Mouse (Mus musculus) heart, embryonic 12.5 days (tissue): Measurements from ENCODE around the gene Ncf4. TPM values are rescaled to one million over a fixed set of nuclear protein-coding genes. Genes with fewer than 3 reads are reported as not detected.
A peak's percentile ranks its signal among the peaks of the same experiment; 100 is the strongest.

Experiments used
- ATAC-seq: fragments of 200-750 bp; cut with Nextera tagmentation; 2 replicates; pipeline ENCODE4 v1.8.0; 2017; ENCODE audit warnings: moderate TSS enrichment, moderate library complexity; ENCODE audit not compliant: insufficient number of reproducible peaks, low FRiP score
- H3K27ac ChIP-seq: fragments of 300-500 bp; sonication (generic); 2 replicates; pipeline ENCODE4 v1.5.1; 2016; ENCODE audit warnings: mild to moderate bottlenecking, moderate library complexity; ENCODE audit not compliant: poor library complexity, severe bottlenecking
- H3K27me3 ChIP-seq: fragments of 300-500 bp; sonication (generic); replicated peaks from 2 replicates; pipeline ENCODE4 v1.6.1; 2016; ENCODE audit warnings: mild to moderate bottlenecking, moderate library complexity
- H3K36me3 ChIP-seq: fragments of 300-500 bp; sonication (generic); 2 replicates; pipeline ENCODE4 v1.6.1; 2016; ENCODE audit warnings: mild to moderate bottlenecking, moderate library complexity
- H3K4me1 ChIP-seq: fragments of 300-500 bp; sonication (generic); replicated peaks from 2 replicates; pipeline ENCODE4 v1.6.1; 2016; ENCODE audit warnings: mild to moderate bottlenecking
- H3K4me2 ChIP-seq: fragments of 300-500 bp; sonication (generic); 2 replicates; pipeline ENCODE4 v1.6.1; 2016; ENCODE audit warnings: mild to moderate bottlenecking, moderate library complexity
- H3K4me3 ChIP-seq: fragments of 300-500 bp; sonication (generic); 2 replicates; pipeline ENCODE4 v1.5.1; 2016; ENCODE audit warnings: mild to moderate bottlenecking
- H3K9ac ChIP-seq: fragments of 300-500 bp; sonication (generic); 2 replicates; pipeline ENCODE4 v1.6.1; 2016; ENCODE audit warnings: mild to moderate bottlenecking, moderate library complexity
- H3K9me3 ChIP-seq: fragments of 300-500 bp; sonication (generic); replicated peaks from 2 replicates; pipeline ENCODE4 v1.6.1; 2016; ENCODE audit warnings: mild to moderate bottlenecking, moderate library complexity
- WGBS: fragments of 180-500 bp; shearing (Covaris S2); methylation state at CpG from one replicate; pipeline ENCODE4 v1.1.7; 2016; 5-methylcytosine and 5-hydroxymethylcytosine counted together
- polyA plus RNA-seq: library from polyadenylated mRNA; unstranded; fragments of >200 nt; fragmentation: Nextera tagmentation; extraction: Ambion mirVana; gene quantifications from 2 replicates; pipeline ENCODE4 v1.2.1, GENCODE M21; 2016

Ncf4 gene
- polyA plus RNA-seq, 1 experiment from 2014 or later: 13.7 TPM

- 57% methylated on average over 13 of the region's 13 CpGs for WGBS
- Histone ChIP-seq H3K27ac (no peak overlapping the region), H3K27me3 (no peaks in the 10 kb centered on the region; the same call in 1 of the 2 replicates), H3K36me3 (no peaks in the 10 kb centered on the region), H3K4me3 (no peak overlapping the region), H3K9me3 (no peaks in the 10 kb centered on the region; the same call in 1 of the 2 replicates), H3K4me1 (no peaks in the 10 kb centered on the region), H3K4me2 (no peak overlapping the region), H3K9ac (no peak overlapping the region)
- no peak for ATAC-seq
Observed at GRCm38 (mm10) chr15:78231346-78232331, 13.0 kb upstream of the Ncf4 start.

- Histone ChIP-seq H3K9ac (no peak overlapping the region), H3K27me3 (peaks cover 10% of the 10 kb centered on the region; the same call in 1 of the 2 replicates), H3K4me1 (no peaks in the 10 kb centered on the region), H3K4me3 (no peak overlapping the region), H3K9me3 (no peaks in the 10 kb centered on the region; the same call in 1 of the 2 replicates), H3K36me3 (no peaks in the 10 kb centered on the region), H3K4me2 (no peak overlapping the region), H3K27ac (no peak overlapping the region)
- 0 out of 2 replicates have a peak, but pooled peaks have one; percentile 11 for ATAC-seq
- WGBS: 68% methylated on average over 5 of the region's 5 CpGs
Observed at GRCm38 (mm10) chr15:78234823-78235509, 9.6 kb upstream of the Ncf4 start.

- Histone ChIP-seq H3K27ac (no peak overlapping the region), H3K27me3 (peaks cover 18% of the 10 kb centered on the region; the same call in 1 of the 2 replicates), H3K4me3 (no peak overlapping the region), H3K9me3 (no peaks in the 10 kb centered on the region), H3K4me1 (peaks cover 11% of the 10 kb centered on the region), H3K36me3 (no peaks in the 10 kb centered on the region), H3K9ac (no peak overlapping the region), H3K4me2 (no peak overlapping the region)
- 28% methylated on average over 10 of the region's 10 CpGs for WGBS
- no peak for ATAC-seq
Observed at GRCm38 (mm10) chr15:78239453-78239852, 5.1 kb upstream of the Ncf4 start.

GRCm38 (mm10) chr15:78239956-78240617 lies 4.5 kb upstream of the Ncf4 start:
- no peak for ATAC-seq
- WGBS: 62% methylated on average over 14 of the region's 14 CpGs
- Histone ChIP-seq H3K4me3 (no peak overlapping the region), H3K9ac (no peak overlapping the region), H3K4me1 (peaks cover 11% of the 10 kb centered on the region), H3K9me3 (no peaks in the 10 kb centered on the region), H3K36me3 (no peaks in the 10 kb centered on the region), H3K27ac (no peak overlapping the region), H3K27me3 (0 out of 2 replicates have a peak, but pooled peaks cover 18% of the 10 kb centered on the region), H3K4me2 (no peak overlapping the region)

GRCm38 (mm10) chr15:78241335-78241734 lies 3.3 kb upstream of the Ncf4 start:
- H3K9me3 ChIP-seq: no peaks in the 10 kb centered on the region
- no peak for ATAC-seq
- 0 out of 2 replicates have a peak, but pooled peaks cover 18% of the 10 kb centered on the region for H3K27me3 ChIP-seq
- peaks cover 11% of the 10 kb centered on the region for H3K4me1 ChIP-seq
- 54% methylated on average over 11 of the region's 11 CpGs for WGBS
- no peak overlapping the region for H3K9ac ChIP-seq
- no peak overlapping the region for H3K4me2 ChIP-seq
- H3K4me3 ChIP-seq: no peak overlapping the region
- H3K27ac ChIP-seq: no peak overlapping the region
- no peaks in the 10 kb centered on the region for H3K36me3 ChIP-seq

- H3K27me3 ChIP-seq: 0 out of 2 replicates have a peak, but pooled peaks cover 18% of the 10 kb centered on the region
- H3K27ac ChIP-seq: no peak overlapping the region
- H3K4me2 ChIP-seq: no peak overlapping the region
- H3K36me3 ChIP-seq: no peaks in the 10 kb centered on the region
- no peak overlapping the region for H3K4me3 ChIP-seq
- ATAC-seq: no peak
- no peak overlapping the region for H3K9ac ChIP-seq
- WGBS: 77% methylated on average over 8 of the region's 8 CpGs
- H3K9me3 ChIP-seq: no peaks in the 10 kb centered on the region
- peaks cover 16% of the 10 kb centered on the region for H3K4me1 ChIP-seq
Observed at GRCm38 (mm10) chr15:78243061-78243460, 1.5 kb upstream of the Ncf4 start.

- Histone ChIP-seq H3K4me1 (peaks cover 16% of the 10 kb centered on the region), H3K36me3 (no peaks in the 10 kb centered on the region), H3K9ac (no peak overlapping the region), H3K27ac (no peak overlapping the region), H3K4me3 (no peak overlapping the region), H3K4me2 (no peak overlapping the region), H3K9me3 (no peaks in the 10 kb centered on the region), H3K27me3 (0 out of 2 replicates have a peak, but pooled peaks cover 15% of the 10 kb centered on the region)
- ATAC-seq: no peak
- WGBS: 58% methylated on average over 6 of the region's 6 CpGs
Observed at GRCm38 (mm10) chr15:78243774-78244173, 827 bp upstream of the Ncf4 start.

GRCm38 (mm10) chr15:78246143-78247116 lies 1.8 kb downstream of the Ncf4 start:
- Histone ChIP-seq H3K27me3 (peaks cover 3% of the 10 kb centered on the region; the same call in 1 of the 2 replicates), H3K4me2 (no peak overlapping the region), H3K9ac (no peak overlapping the region), H3K4me3 (no peak overlapping the region), H3K36me3 (no peaks in the 10 kb centered on the region), H3K4me1 (peaks cover 16% of the 10 kb centered on the region), H3K27ac (no peak overlapping the region), H3K9me3 (no peaks in the 10 kb centered on the region)
- ATAC-seq: no peak
- WGBS: 64% methylated on average over 18 of the region's 18 CpGs

GRCm38 (mm10) chr15:78247659-78248058 lies 3.1 kb downstream of the Ncf4 start:
- ATAC-seq: no peak
- Histone ChIP-seq H3K9ac (no peak overlapping the region), H3K9me3 (no peaks in the 10 kb centered on the region), H3K27ac (no peak overlapping the region), H3K4me1 (peaks cover 16% of the 10 kb centered on the region), H3K4me2 (no peak overlapping the region), H3K27me3 (peaks cover 7% of the 10 kb centered on the region; the same call in 1 of the 2 replicates), H3K4me3 (no peak overlapping the region), H3K36me3 (no peaks in the 10 kb centered on the region)
- WGBS: 78% methylated on average over 2 of the region's 2 CpGs

- Histone ChIP-seq H3K9ac (no peak overlapping the region), H3K27ac (no peak overlapping the region), H3K4me2 (no peak overlapping the region), H3K4me1 (peaks cover 15% of the 10 kb centered on the region), H3K36me3 (no peaks in the 10 kb centered on the region), H3K9me3 (no peaks in the 10 kb centered on the region), H3K27me3 (peaks cover 12% of the 10 kb centered on the region; the same call in 1 of the 2 replicates), H3K4me3 (no peak overlapping the region)
- WGBS: 50% methylated on average over 3 of the region's 3 CpGs
- ATAC-seq: no peak
Observed at GRCm38 (mm10) chr15:78248410-78248809, 3.8 kb downstream of the Ncf4 start.
